Mouse (Mus musculus) cerebellum, adult (tissue): Measurements from ENCODE around the gene Nutm1.

Source experiments
- ATAC-seq: cut with Nextera tagmentation; 2 replicates; pipeline ENCODE4 v1.9.2; 2017; ENCODE audit warnings: mild to moderate bottlenecking, moderate library complexity, mixed read lengths; ENCODE audit not compliant: insufficient number of reproducible peaks, low FRiP score, low TSS enrichment

The Nutm1 gene

GRCm38 (mm10) chr2:112210142-112210541 lies 48.9 kb downstream of the Nutm1 start:
- peak; percentile 74 for ATAC-seq

GRCm38 (mm10) chr2:112203056-112203455 lies 56.0 kb downstream of the Nutm1 start:
- no peak for ATAC-seq
